Mouse (Mus musculus): ENCODE measurements around the gene Slc39a2.
"Not testable (repeated sequence)": the region's sequence is repeated elsewhere in the genome, so short reads cannot be mapped to it uniquely, and the experiment has no call there.

The Slc39a2 gene

GRCm38 (mm10) chr14:51902806-51903710 lies 10.4 kb downstream of the Slc39a2 start:
- DNase-seq: peak; percentile 37 to 56

DNA sequence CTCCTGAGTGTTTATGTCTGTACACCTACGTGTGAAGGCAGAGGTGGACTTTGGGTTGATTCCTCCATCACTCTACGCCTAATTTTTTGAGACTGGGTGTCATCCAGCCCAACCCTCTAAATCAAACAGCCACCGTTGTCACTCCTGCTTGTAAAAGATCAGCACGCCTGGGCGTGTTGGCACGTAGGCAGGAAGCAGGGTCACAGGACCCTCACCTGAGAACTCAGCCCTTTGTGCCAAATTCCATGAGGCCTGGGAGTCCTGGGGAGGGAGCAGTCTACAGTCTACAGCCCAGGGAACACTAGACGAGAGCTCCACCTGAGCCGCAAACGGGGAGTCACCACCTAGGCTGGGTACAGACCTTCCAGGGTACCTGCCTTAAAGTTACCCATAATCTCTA lies 11.1 kb downstream of the Slc39a2 start:
- DNase-seq: no peak

- no peak for DNase-seq
Observed at GRCm38 (mm10) chr14:51904706-51905105, 12.0 kb downstream of the Slc39a2 start.

GRCm38 (mm10) chr14:51906102-51906501 lies 13.4 kb downstream of the Slc39a2 start:
- DNase-seq: no peak

GRCm38 (mm10) chr14:51911301-51911700 lies 18.6 kb downstream of the Slc39a2 start:
- DNase-seq: no peak

DNA sequence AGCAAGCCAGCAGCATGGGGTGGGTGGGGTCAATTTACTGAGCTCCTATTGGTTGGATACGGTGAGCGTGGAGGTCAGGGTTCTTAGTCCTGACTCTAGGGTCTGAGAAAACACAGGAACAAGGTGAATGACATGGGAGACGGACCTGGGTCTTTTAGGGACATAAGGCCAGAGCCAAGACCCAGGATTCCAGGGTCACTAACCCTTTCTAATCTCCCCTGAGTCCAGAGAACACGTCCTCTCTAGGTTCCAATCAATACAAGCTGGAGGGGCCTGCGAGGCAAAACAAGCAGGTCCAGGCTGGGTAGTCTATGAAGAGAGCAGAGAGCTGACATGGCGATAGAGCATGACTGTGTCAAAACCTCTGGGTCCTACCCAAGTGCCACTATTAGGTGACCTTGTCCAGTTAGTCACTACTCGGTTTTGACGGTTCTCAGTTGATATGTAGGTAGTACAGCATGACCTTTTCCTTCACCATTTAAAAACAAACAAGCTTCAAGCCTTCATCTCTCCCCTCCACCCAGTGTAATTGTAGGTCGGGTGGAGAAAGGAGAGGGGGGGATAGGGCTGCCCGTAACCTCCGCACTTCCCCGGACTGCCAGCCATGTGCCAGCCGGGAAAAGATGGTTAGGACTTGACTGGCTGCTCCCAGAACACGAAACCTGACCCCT lies 19.8 kb downstream of the Slc39a2 start:
- no peak for DNase-seq

DNA sequence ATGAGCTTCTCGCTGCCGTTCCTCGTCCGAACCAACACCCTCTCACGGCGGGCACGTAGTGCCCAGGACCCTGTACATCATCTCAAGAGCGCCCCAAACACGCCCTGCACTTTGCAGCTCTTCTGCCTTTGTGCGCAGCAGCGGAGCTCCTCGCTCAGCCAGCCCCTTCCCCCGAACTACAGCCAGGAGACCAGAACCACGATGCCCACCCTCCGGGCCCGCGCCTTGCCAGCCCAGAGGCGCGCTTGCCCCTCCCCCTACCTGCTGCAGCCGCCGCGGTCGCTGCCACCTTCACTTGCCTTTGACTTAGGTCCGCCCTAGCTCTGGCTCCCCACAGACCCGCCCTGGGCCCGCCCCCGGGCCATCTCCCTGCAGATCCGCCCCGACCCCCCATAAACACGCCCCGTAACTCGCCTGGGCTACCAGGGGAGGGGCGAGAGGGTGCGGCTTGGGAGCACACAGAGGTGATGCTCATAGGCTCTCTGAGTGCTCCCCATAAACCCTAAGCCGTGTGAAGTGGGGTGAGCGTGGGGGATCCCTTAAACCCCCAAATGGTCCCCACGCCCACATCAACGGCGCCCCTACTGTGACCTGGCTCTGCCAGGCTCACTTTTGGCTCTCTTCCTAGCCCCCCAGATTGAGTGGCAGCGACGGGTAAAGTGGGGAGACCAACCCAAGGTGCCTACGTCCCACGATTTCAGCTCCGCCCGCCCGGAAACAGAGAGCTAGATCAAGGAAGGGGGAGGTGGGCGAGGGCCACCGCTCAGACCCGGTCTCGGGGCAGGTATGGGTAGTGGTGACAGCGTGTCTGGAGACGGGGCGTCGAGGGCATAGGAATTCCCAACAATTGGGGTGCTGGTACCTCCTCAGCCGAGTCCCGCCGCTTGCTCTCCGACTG lies 20.6 kb downstream of the Slc39a2 start:
- DNase-seq: peak; percentile 94 to 95

DNA sequence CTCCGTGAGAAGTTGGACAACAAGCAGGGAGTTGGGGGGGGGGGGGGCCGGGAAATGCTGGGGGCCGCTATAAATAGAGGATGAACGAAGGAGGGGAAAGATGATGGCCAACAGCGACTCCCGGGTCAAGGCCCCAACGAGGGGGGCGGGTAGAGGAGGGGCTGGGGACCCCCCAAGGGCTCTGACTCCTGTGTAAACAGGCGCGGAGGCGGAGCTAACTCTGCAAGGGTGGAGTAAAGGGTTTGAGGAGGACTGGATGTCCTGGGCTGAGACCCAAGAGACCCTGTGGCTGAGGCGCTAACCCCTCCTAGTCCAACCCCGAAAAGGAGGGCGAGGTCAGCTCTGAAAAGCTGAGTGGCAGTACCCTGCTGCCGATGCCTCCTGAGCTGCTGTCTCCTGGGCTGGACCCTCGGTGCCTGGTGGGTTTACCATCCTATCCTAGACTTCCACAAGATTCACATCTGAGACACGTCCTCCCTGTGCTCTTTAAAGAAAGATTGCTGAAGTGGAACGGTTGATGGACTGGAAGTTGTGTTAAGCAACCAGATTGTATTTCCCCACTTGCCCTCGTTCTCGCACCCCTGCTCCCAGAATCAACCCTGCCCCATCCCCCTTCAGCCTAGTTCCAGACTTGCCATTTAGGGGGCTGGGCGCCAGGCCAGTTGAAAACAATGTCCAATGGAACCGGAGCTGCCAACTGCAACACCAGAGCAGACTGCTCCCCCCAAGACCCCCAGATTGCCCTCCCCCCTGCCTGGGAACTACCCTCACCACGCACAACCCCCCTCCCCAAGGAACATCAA lies 21.5 kb downstream of the Slc39a2 start, which contains the start of gene Ndrg2:
Gene Ndrg2 (minus strand): TSS at position 199 of the 803 bp plus-strand sequence.
- peak; percentile 48 to 73 for DNase-seq

- DNase-seq: no peak
Observed at GRCm38 (mm10) chr14:51915030-51915429, 22.3 kb downstream of the Slc39a2 start.

- DNase-seq: no peak
Observed at GRCm38 (mm10) chr14:51916539-51916938, 23.9 kb downstream of the Slc39a2 start.

GRCm38 (mm10) chr14:51918125-51918524 lies 25.4 kb downstream of the Slc39a2 start, which contains the start of gene Tppp2:
Gene Tppp2 (plus strand): TSS chr14:51918425.
- no peak for DNase-seq

GRCm38 (mm10) chr14:51918966-51919365 lies 26.3 kb downstream of the Slc39a2 start:
- no peak for DNase-seq

DNA sequence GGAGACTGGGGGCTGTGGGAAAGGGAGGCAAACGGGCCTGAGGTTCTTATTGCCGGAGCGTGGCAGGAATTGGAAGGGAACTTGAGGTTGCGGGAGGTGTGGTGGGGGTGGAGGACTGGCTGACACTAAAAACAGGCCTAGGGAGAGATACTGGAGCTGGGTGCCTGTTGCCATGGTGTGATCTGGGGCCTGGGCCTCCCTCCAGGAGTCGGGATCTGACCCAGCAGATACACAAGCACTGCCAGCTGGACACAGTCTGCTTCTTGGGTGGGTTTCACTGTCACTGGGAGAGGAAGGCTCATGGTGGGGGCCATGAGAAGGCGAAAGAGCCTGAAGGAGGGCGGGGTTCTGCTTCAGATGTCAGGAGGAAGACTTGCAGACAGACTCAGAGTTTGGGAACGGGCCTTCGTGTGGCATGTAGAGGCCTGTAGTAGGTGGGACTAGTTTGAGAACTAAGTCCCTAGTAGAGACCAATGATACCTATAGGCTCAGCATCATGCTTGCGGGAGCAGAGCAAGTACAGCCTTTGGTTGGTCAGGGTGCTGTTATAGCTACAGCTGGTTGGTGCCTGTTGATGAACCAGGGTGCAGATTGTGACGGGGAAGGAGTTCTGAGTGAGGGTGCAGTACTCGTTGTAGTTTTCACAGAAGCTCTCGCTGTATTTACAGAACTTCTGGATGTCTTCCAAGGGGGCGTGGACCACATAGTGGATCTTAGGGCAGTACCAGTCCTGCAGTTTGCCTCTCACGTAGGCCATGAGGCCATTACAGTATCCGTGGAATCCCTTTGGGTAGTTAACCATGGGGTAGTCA lies 29.3 kb downstream of the Slc39a2 start:
- no peak for DNase-seq

DNA sequence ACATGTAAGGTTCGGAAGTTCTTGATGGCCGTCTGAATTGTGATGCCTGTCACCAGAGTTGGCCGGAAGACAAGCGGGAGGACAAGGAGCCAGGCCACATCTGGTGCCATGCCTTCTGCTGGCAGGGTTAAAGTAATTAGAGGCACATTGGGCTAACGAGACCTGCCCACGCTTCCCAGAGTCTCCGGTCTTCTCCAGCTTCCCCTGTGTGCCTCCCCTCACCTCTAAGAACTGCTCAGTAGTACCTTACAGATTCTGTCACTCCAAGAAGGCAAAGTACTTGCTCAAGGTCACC lies 29.8 kb downstream of the Slc39a2 start, which contains the start of gene Rnase13:
Gene Rnase13 (minus strand): TSS at position 203 of the 295 bp plus-strand sequence.
- DNase-seq: no peak

DNA sequence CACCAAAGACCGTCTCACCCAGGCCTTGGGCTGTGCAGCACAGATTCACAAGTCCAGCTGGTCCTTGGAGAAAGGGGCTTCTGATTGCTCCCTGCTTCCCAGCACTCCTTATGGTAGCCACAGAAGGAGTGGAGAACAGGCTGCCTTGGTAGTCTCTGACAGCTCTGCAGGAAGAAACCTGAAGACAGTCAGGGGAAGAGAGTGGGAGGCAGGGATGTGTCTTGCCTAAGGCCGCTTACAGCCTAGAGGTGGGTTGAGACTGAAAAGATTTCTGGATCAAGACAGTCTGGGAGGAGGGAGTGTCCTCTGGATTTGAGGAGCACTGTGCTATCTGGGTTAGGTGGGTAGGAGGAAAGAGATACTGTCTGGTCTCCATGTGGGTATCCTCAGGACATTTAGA lies 30.2 kb downstream of the Slc39a2 start:
- DNase-seq: no peak

GRCm38 (mm10) chr14:51923492-51923891 lies 30.8 kb downstream of the Slc39a2 start:
- DNase-seq: no peak

- DNase-seq: not testable (repeated sequence)
Observed at GRCm38 (mm10) chr14:51926930-51927329, 34.2 kb downstream of the Slc39a2 start.

- DNase-seq: no peak
Observed at GRCm38 (mm10) chr14:51929309-51929943, 36.7 kb downstream of the Slc39a2 start.

GRCm38 (mm10) chr14:51929968-51930367 lies 37.3 kb downstream of the Slc39a2 start:
- no peak for DNase-seq

- DNase-seq: peak in 1 of 2 experiments; percentile 26
Observed at GRCm38 (mm10) chr14:51930824-51931223, 38.1 kb downstream of the Slc39a2 start.

All from thymus, adult 18-20 months (tissue).